Mouse (Mus musculus) c-Kit-positive CD71-positive TER-119-positive erythroid progenitor cells, embryonic 14.5 days (primary cell): ENCODE measurements around the gene Tmem45a.

Experiments
- DNase-seq: peaks from one replicate; pipeline ENCODE4 v3.0.0-alpha.2; 2013; ENCODE audit warnings: low spot score

Tmem45a gene

DNA sequence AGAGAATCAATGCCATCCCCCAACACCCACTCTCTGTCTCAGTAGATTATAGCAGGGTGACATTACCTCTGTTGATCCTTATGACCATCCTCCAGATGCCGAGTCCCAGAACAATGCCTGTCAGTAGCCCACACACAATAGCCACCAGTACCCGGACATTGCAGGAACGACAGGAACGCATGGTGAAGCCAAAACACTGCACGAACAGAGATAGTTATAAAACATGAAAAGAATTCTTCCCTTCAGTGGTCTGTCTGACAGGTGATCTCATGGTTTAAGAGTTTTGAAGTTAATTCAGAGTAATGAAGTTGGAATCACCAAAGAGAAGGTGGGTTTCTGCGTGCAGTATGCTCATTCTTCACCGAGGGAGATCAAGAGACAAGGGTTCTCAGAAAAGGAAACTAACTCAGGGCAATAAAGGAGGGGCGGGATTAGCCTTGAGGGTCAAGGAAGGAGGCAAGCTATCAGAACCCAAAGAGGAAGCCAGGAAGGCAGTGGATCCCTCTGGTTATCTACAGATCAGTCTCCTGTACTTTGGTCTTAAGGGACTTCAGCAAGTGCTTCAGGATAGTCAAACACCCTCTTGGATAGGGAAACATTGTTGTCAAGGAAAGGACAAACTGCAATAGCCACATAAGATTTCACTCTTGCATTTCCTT, 90.4 kb downstream of the Tmem45a start, which contains the start of gene Adgrg7:
Gene Adgrg7, minus strand, starts transcription at position 375 of the 659 bp plus-strand sequence.
- no peak for DNase-seq

DNA sequence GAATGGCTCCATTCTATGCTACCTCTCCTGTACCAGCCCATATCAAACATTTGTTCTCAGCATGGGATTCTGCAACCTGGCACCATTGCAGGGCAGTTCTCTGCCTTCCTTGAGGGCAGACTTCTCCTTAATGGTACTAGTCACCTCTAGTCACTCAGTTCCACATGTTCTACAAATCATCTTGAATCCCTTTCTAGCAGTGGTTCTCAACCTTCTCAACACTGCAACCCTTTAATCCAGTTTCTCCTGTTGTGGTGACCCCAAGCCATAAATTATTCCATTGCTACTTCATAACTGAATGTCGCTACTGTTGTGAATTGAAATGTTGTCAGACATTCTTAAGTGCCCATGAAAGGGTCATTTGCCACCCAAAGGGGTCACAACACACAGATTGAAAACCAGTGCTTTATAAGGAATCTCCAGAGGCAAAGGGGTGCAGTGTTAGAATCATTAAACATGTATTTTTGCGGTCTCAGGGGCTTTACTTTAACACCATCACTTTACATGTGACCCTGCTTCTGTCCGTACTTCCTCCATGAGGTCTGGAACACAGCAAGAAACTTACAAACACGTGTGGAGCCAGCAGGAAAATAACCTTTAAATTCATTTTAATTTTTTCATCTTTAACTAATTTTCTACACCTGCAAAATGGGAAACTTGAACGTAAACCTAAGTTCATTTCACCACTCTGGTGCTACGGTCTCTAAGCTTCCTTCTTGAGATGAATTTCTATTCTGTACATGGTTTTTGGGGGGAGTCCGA, 91.4 kb downstream of the Tmem45a start:
- DNase-seq = no peak

DNA sequence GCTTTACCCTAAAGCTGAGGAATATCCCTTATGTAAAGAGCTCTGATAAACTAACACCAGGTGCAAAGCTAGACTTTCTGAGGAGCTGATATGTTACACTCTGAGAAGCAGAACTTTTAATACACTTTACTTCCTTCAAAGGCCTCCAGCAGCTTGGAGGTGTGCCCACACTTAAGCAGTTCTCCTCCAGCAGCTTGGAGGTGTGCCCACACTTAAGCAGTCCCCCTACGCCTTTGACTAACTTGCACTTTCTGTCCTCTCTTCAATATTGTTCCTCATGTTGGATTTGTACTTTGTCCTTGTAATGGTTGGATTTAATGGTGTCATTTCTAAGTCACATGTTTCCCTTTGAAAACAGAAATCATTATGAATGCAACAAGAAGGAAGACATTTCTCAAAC, 92.2 kb downstream of the Tmem45a start:
- no peak for DNase-seq

GRCm38 (mm10) chr16:56785943-56786342, 100.0 kb downstream of the Tmem45a start:
- no peak for DNase-seq

- DNase-seq = peak; percentile 51
Measured at GRCm38 (mm10) chr16:56771163-56772105, 114.5 kb downstream of the Tmem45a start.
